Mouse (Mus musculus) intestine, embryonic 16.5 days (tissue): Measurements from ENCODE around the gene Cyp2c50. TPM values are rescaled to one million over a fixed set of nuclear protein-coding genes. Genes with fewer than 3 reads are reported as not detected.
"Not testable (repeated sequence)": the region's sequence is repeated elsewhere in the genome, so short reads cannot be mapped to it uniquely, and the experiment has no call there.

ENCODE experiments used
- ATAC-seq: fragments of 200-750 bp; cut with Nextera tagmentation; 2 replicates; pipeline ENCODE4 v1.8.0; 2017; ENCODE audit warnings: moderate TSS enrichment, moderate library complexity
- H3K27ac ChIP-seq: fragments of 300-500 bp; sonication (generic); 2 replicates; pipeline ENCODE4 v1.5.1; 2014; ENCODE audit warnings: mild to moderate bottlenecking, low read length
- H3K27me3 ChIP-seq: fragments of 300-500 bp; sonication (generic); replicated peaks from 2 replicates; pipeline ENCODE4 v1.6.1; 2014; ENCODE audit warnings: low read length, control low read depth, mixed read lengths; ENCODE audit not compliant: control insufficient read depth, insufficient read depth
- H3K36me3 ChIP-seq: fragments of 300-500 bp; sonication (generic); 2 replicates; pipeline ENCODE4 v1.6.1; 2014; ENCODE audit warnings: low read length, control low read depth; ENCODE audit not compliant: control insufficient read depth, insufficient read depth
- H3K4me1 ChIP-seq: fragments of 300-500 bp; sonication (generic); 2 replicates; pipeline ENCODE4 v1.6.1; 2014; ENCODE audit warnings: low read length, control low read depth, mixed read lengths; ENCODE audit not compliant: control insufficient read depth, insufficient read depth
- H3K4me2 ChIP-seq: fragments of 300-500 bp; sonication (generic); 2 replicates; pipeline ENCODE4 v1.6.1; 2014; ENCODE audit warnings: low read depth, low read length, control low read depth
- H3K4me3 ChIP-seq: fragments of 300-500 bp; sonication (generic); 2 replicates; pipeline ENCODE4 v1.5.1; 2014; ENCODE audit warnings: mild to moderate bottlenecking, low read length
- H3K9ac ChIP-seq: fragments of 300-500 bp; sonication (generic); 2 replicates; pipeline ENCODE4 v1.6.1; 2014; ENCODE audit warnings: low read depth, low read length
- H3K9me3 ChIP-seq: fragments of 300-500 bp; sonication (generic); 2 replicates; pipeline ENCODE4 v1.6.1; 2016; ENCODE audit warnings: low read length, control low read depth; ENCODE audit not compliant: control insufficient read depth
- WGBS: fragments of 180-500 bp; shearing (Covaris S2); extraction: QIAGEN DNeasy Blood & Tissue Kit; methylation state at CpG from one replicate; pipeline ENCODE4 v1.1.7; 2014; 5-methylcytosine and 5-hydroxymethylcytosine counted together
- polyA plus RNA-seq: library from polyadenylated mRNA; unstranded; fragments of >200 nt; fragmentation: Nextera tagmentation; extraction: Ambion mirVana; gene quantifications from 2 replicates; pipeline ENCODE4 v1.2.1, GENCODE M21; 2015

Gene Cyp2c50
- polyA plus RNA-seq: not detected in 2 replicates

DNA sequence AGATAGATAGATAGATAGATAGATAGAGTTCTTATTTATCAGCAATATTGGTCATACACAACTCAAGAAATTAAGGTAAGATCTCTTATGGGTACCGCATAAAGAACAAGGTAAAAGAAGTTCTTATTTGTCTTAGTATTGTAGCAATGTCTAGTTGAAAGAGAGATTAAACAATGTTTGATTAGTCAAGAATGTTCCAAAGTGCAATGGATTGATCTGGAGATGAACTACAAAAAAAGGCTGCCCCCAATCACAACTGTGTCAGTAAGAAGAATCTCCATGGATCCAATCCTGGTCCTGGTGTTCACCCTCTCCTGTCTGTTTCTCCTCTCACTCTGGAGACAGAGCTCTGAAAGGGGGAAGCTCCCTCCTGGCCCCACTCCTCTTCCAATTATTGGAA lies at the start of gene Cyp2c50:
Gene Cyp2c50, plus strand, starts transcription at position 268 of the 400 bp plus-strand sequence.
- H3K9ac ChIP-seq, H3K9me3 ChIP-seq, ATAC-seq, H3K27me3 ChIP-seq, H3K4me2 ChIP-seq, H3K4me1 ChIP-seq, H3K36me3 ChIP-seq, H3K4me3 ChIP-seq, H3K27ac ChIP-seq: not testable (repeated sequence)
- 95% methylated on average over 1 of the region's 1 CpGs for WGBS

DNA sequence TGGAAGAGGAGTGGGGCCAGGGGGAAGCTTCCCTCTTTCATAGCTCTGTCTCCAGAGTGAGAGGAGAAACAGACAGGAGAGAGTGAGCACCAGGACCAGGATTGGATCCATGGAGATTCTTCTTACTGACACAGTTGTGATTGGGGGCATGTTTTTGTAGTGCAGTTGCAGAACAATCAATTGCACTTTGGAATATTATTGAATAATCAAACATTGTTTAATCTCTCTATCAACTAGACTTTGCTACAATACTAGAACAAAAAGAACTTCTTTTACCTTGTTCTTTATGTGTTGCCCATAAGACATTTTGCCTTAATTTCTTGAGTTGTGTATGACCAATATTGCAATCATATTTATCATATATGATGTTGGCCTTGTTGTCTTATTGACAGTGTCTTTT lies 15.8 kb upstream of the Cyp2c50 start, which contains the start of gene Cyp2c54:
Gene Cyp2c54, minus strand, starts transcription at position 127 of the 400 bp plus-strand sequence.
- ATAC-seq: no peak
- Histone ChIP-seq H3K4me3 (no peak within 1 kb of the TSS), H3K36me3 (no peaks in the 10 kb centered on the region), H3K27ac (no peak within 1 kb of the TSS), H3K9ac (no peak within 1 kb of the TSS), H3K4me1 (no peaks in the 10 kb centered on the region), H3K9me3 (no peaks in the 10 kb centered on the region), H3K4me2 (no peak within 1 kb of the TSS), H3K27me3 (no peaks in the 10 kb centered on the region)

DNA sequence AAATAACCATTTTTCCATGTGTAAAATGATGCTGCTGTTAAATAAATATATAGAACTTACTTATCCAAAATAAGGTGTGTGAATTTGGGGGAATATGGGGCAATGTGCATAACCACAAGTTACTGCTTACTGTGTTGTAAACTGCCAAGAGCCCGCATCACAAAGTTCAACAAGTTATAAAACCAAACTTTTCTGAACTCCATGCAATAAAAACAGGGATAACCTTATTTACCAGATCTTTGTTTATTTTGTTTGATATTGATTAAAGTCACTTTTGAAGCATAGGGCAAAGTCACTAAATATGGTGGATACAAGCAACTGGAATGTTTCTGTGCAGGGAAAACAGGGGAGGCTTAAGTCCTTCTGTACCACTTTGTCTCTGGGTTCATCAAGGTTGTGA lies 1.1 kb upstream of the Cyp2c50 start:
- no peak for ATAC-seq
- H3K36me3 ChIP-seq: no peaks in the 10 kb centered on the region
- WGBS: 84% methylated on average over 1 of the region's 1 CpGs
- H3K4me2 ChIP-seq: no peak overlapping the region
- no peak overlapping the region for H3K4me3 ChIP-seq
- no peaks in the 10 kb centered on the region for H3K27me3 ChIP-seq
- no peaks in the 10 kb centered on the region for H3K4me1 ChIP-seq
- H3K9me3 ChIP-seq: no peaks in the 10 kb centered on the region
- H3K9ac ChIP-seq: no peak overlapping the region
- no peak overlapping the region for H3K27ac ChIP-seq

DNA sequence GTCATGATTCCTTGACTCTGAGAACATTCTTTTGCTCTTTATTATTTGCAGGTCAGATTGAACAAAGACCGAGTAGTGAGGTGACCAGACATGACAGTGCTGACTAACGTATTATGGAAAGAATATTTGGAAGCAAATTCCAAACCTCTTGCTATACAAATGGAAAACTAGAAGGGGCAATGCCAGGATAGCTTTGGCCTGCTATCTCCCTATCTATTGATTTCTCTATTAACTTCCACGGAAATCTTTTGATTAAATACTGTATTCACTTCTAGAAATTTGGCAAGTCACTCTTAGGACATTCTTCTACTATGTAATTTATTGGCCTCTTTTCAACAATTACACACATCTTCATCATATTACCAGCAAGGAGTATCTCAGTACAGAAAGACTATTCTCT lies 1.6 kb downstream of the Cyp2c50 start:
- ATAC-seq: no peak
- Histone ChIP-seq H3K27me3 (no peaks in the 10 kb centered on the region), H3K36me3 (no peaks in the 10 kb centered on the region), H3K27ac (no peak overlapping the region), H3K4me2 (no peak overlapping the region), H3K9ac (no peak overlapping the region), H3K4me3 (no peak overlapping the region), H3K4me1 (no peaks in the 10 kb centered on the region), H3K9me3 (no peaks in the 10 kb centered on the region)
- WGBS: 72% methylated on average over 3 of the region's 3 CpGs

DNA sequence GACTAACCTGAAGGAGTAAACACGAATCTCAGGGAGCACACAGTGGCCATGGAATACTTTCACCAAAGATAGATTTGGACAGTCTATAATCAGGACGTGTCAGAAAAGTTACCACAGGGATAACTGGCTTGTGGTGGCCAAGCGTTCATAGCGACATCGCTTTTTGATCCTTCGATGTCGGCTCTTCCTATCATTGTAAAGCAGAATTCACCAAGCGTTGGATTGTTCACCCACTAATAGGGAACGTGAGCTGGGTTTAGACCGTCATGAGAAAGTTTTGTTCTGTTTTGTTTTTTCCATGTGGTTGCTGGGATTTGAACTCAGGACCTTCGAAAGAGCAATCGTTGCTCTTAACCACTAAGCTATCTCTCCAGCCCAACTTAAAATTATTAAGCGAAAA lies 30.1 kb downstream of the Cyp2c50 start:
- not testable (repeated sequence) for H3K4me3 ChIP-seq, H3K9me3 ChIP-seq, H3K4me1 ChIP-seq, ATAC-seq, H3K27me3 ChIP-seq, H3K27ac ChIP-seq, H3K9ac ChIP-seq, H3K36me3 ChIP-seq, H3K4me2 ChIP-seq
- WGBS: 81% methylated on average over 13 of the region's 13 CpGs

DNA sequence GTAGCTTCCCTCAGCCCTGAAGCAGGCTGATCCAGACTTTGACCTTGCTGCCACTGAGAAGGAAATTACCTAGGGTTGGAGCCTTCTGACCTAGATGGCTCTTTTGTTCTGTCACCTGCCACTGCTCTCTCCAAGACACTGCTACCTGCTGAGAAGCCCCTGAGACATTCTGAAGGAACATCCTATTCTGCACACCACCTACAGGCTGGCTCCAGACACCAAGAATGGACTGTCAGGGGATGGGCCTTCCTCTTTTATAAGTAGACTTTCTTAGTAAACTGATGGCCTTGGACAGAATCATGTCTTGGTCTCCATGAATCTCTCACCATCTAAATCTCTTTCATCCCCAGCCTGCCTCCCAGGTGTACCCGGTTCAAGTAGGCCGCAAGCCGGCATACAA lies 35.7 kb downstream of the Cyp2c50 start:
- not testable (repeated sequence) for H3K4me1 ChIP-seq, H3K36me3 ChIP-seq, H3K9ac ChIP-seq, H3K9me3 ChIP-seq, ATAC-seq, H3K27ac ChIP-seq, H3K4me3 ChIP-seq, H3K27me3 ChIP-seq, H3K4me2 ChIP-seq
- 86% methylated on average over 3 of the region's 3 CpGs for WGBS

DNA sequence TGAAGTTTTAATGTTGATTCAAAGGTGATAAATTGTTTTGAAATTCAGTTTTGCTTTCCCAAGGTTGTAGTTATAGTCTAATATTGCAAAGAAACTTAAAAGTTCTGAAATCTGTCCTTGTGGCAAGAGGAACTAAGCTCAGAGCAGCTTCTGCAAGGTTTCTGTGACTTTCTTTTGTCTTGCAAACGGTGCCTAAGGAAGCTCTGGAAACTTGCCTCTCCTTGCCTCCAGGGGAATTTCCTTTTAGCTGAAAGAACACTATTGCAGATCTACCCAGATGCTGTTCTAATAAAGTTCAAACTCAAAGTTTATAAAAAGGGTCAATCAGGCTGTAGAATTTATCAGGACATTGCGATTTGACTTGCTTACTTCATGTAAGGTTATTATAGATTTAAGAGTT lies 37.5 kb downstream of the Cyp2c50 start:
- WGBS: 44% methylated on average over 2 of the region's 2 CpGs
- not testable (repeated sequence) for H3K27me3 ChIP-seq, H3K9ac ChIP-seq, ATAC-seq, H3K9me3 ChIP-seq, H3K4me3 ChIP-seq, H3K27ac ChIP-seq, H3K4me1 ChIP-seq, H3K4me2 ChIP-seq, H3K36me3 ChIP-seq

Other genes starting within 250 kb of the Cyp2c50 start
- not detected in 2 replicates for gene Cyp2c69, start 202.9 kb upstream of the Cyp2c50 start, polyA plus RNA-seq
- not detected in 2 replicates for gene Cyp2c37, start 97.3 kb upstream of the Cyp2c50 start, polyA plus RNA-seq
- gene Cyp2c54, start 15.9 kb upstream of the Cyp2c50 start, polyA plus RNA-seq: not detected in 2 replicates
- 6.9 and 7.8 TPM in 2 replicates for gene Cyp2c70, start 97.6 kb downstream of the Cyp2c50 start, polyA plus RNA-seq
- gene Pdlim1, start 182.2 kb downstream of the Cyp2c50 start, polyA plus RNA-seq: 217 and 222 TPM in 2 replicates